Mouse (Mus musculus): ENCODE results near the gene Bmpr1b.

Gene Bmpr1b

GRCm38 (mm10) chr3:142034160-142034559 is 135.1 kb downstream of the Bmpr1b start:
- DNase-seq (ENCODE audit: low spot score in 2 of 2), result no peak

- no peak for DNase-seq (ENCODE audit: low spot score in 2 of 2)
Measured at GRCm38 (mm10) chr3:142019716-142020115, 149.5 kb downstream of the Bmpr1b start.

GRCm38 (mm10) chr3:141984548-141984947 is 184.7 kb downstream of the Bmpr1b start:
- no peak for DNase-seq (ENCODE audit: low spot score in 2 of 2)

GRCm38 (mm10) chr3:141981613-141982432 is 187.4 kb downstream of the Bmpr1b start:
- DNase-seq (ENCODE audit: low spot score in 2 of 2), result no peak

- DNase-seq (ENCODE audit: low spot score in 2 of 2), result no peak
Measured at GRCm38 (mm10) chr3:141966244-141966643, 203.0 kb downstream of the Bmpr1b start.

GRCm38 (mm10) chr3:141952931-141953330 is 216.3 kb downstream of the Bmpr1b start:
- DNase-seq (ENCODE audit: low spot score in 2 of 2), result no peak

- no peak for DNase-seq (ENCODE audit: low spot score in 2 of 2)
Measured at GRCm38 (mm10) chr3:141950642-141951041, 218.6 kb downstream of the Bmpr1b start.

- no peak for DNase-seq (ENCODE audit: low spot score in 2 of 2)
Measured at GRCm38 (mm10) chr3:141948506-141948905, 220.7 kb downstream of the Bmpr1b start.

GRCm38 (mm10) chr3:141948096-141948495 is 221.1 kb downstream of the Bmpr1b start:
- DNase-seq (ENCODE audit: low spot score in 2 of 2), result no peak

- no peak for DNase-seq (ENCODE audit: low spot score in 2 of 2)
Measured at GRCm38 (mm10) chr3:141946846-141947245, 222.4 kb downstream of the Bmpr1b start.

GRCm38 (mm10) chr3:141943317-141943742 is 225.9 kb downstream of the Bmpr1b start:
- DNase-seq (ENCODE audit: low spot score in 2 of 2), result no peak

GRCm38 (mm10) chr3:141940207-141940606 is 229.0 kb downstream of the Bmpr1b start:
- no peak for DNase-seq (ENCODE audit: low spot score in 2 of 2)

GRCm38 (mm10) chr3:141936594-141937272 is 232.5 kb downstream of the Bmpr1b start:
- no peak for DNase-seq (ENCODE audit: low spot score in 2 of 2)

GRCm38 (mm10) chr3:141932956-141933355 is 236.3 kb downstream of the Bmpr1b start:
- DNase-seq (ENCODE audit: low spot score in 2 of 2), result no peak

GRCm38 (mm10) chr3:141931372-141932092 is 237.7 kb downstream of the Bmpr1b start:
- DNase-seq (ENCODE audit: low spot score in 2 of 2), result no peak

GRCm38 (mm10) chr3:141923442-141923841 is 245.8 kb downstream of the Bmpr1b start:
- no peak for DNase-seq (ENCODE audit: low spot score in 2 of 2)

GRCm38 (mm10) chr3:141921161-141921560 is 248.1 kb downstream of the Bmpr1b start:
- DNase-seq (ENCODE audit: low spot score in 2 of 2), result no peak

- no peak for DNase-seq (ENCODE audit: low spot score in 2 of 2)
Measured at GRCm38 (mm10) chr3:141919661-141920060, 249.6 kb downstream of the Bmpr1b start.

GRCm38 (mm10) chr3:141917166-141917565 is 252.1 kb downstream of the Bmpr1b start:
- DNase-seq (ENCODE audit: low spot score in 2 of 2), result no peak

GRCm38 (mm10) chr3:141915995-141916394 is 253.2 kb downstream of the Bmpr1b start:
- no peak for DNase-seq (ENCODE audit: low spot score in 2 of 2)

GRCm38 (mm10) chr3:141914588-141914987 is 254.6 kb downstream of the Bmpr1b start:
- DNase-seq (ENCODE audit: low spot score in 2 of 2), result no peak

GRCm38 (mm10) chr3:141909136-141909535 is 260.1 kb downstream of the Bmpr1b start:
- DNase-seq (ENCODE audit: low spot score in 2 of 2), result no peak

Data from natural killer cell, adult 2 months (primary cell).